Mouse (Mus musculus) spleen, postnatal 10 days (tissue): Measurements from ENCODE around the gene Tuba1c.
"Not testable (repeated sequence)": the region's sequence is repeated elsewhere in the genome, so short reads cannot be mapped to it uniquely, and the experiment has no call there.

Experiments
- DNase-seq, 2 experiments: peaks; one replicate each; pipeline ENCODE4 v3.0.0; 2021 to 2022; ENCODE audit warnings: low spot score in 2 of 2

Tuba1c gene

DNA sequence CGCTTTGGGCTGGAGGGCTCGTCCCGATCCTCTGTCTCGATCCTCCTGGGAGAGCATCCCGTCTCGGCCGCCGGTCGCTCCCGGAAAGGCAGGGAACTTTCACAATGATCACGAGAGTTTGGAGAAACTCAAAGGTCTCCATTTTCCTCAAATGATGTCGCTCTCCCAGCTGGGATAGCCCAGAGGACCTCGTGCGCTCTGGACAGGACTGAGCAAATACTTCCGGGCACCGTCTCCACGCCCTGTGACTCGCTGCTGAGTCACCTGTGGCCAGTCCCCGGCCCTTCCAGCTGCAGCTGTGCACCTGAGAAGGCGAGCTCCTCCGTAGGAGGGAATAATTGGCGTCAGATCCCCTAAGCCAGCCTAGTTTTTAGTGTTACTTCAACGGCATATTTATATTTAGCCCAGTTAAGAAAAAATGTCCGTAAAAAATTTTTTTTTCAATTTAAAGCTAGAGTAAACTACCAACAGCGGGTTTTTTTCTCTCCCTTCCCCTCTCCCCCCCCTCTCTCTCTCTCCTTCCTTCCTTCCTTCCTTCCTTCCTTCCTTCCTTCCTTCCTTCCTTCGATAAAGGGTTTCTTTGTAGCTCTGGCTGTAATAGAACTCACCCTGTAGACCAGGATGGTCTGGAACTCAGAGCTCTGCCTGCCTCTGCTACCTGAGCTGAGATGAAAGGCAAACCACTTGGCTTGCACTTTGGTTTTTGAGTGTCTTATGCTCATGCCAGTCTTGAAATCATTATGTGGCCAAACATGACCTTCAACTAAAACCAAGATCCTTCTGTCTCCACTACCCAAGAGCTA lies 1.1 kb downstream of the Tuba1c start:
- DNase-seq = peak; percentile 64 to 75

DNA sequence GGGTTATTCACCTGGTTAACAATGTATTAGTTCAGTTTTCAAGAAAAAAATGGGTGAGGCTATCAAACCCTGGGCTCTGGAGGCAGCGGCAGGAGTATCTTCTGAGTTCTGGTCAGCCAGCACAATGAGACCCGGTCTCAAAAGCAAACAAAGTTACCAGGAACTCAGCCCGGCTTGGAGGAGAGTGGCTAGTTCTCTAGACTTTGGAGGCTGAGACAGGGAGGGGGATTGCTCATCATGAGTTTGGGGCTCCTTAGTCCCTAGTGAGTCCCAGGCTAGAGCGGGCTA lies 1.6 kb downstream of the Tuba1c start:
- DNase-seq = no peak

DNA sequence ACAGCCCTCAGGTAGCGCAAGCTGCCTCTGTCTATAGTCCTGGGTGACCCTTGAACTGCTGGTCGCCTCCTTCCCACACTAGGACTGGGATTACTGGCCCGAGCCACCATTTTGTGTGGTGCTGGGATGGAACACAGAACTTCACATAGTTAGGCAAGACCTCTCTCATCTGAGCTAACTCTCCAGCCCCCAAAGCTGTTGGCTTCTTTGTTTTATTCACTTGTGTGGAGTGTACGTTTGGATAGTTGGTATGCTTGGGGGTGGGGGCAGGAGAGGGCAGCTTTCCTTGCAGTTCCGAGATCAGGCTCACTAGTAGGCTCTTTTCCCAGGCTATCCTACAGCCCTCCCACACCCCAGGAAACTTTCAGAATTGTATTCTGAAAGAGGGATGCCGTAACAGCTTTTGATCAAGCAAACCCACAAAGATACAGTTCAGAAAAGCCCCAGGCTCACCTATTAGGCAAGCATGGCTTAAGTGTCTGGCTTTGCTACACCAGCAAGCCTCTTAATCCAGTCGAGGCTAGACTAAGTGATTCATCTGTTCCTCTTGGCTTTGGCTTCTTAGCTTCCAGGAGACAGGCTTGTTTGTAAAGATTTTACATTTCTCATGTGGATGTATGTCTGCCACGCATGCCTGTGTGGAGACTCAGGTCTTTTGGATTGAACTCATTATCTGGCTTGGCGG lies 2.5 kb downstream of the Tuba1c start:
- no peak for DNase-seq

DNA sequence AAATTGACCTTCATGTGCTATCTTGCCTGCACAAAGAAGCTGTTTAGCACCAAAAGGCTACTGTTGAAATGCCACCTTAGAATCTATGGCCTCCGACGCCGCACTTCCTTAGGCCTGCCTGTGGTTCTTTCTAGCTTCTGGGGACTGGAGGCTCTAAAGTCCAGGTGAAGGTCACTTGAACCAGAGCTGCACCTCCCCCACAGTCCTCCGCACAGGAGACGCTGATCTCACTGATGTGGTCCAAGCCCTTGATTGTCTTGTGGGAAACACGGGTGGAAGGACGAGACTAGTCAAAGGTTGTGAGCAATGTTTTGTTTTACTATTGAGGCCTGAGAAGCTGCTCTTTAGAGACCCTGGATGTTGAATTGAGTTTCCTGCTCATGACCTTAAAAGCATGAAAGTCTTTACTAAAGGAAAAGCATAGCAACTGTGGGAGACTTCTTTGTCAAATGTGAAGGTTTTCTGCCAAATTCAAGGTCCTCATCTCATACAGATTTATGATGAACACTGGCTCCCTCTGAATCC lies 3.1 kb downstream of the Tuba1c start:
- DNase-seq = no peak

DNA sequence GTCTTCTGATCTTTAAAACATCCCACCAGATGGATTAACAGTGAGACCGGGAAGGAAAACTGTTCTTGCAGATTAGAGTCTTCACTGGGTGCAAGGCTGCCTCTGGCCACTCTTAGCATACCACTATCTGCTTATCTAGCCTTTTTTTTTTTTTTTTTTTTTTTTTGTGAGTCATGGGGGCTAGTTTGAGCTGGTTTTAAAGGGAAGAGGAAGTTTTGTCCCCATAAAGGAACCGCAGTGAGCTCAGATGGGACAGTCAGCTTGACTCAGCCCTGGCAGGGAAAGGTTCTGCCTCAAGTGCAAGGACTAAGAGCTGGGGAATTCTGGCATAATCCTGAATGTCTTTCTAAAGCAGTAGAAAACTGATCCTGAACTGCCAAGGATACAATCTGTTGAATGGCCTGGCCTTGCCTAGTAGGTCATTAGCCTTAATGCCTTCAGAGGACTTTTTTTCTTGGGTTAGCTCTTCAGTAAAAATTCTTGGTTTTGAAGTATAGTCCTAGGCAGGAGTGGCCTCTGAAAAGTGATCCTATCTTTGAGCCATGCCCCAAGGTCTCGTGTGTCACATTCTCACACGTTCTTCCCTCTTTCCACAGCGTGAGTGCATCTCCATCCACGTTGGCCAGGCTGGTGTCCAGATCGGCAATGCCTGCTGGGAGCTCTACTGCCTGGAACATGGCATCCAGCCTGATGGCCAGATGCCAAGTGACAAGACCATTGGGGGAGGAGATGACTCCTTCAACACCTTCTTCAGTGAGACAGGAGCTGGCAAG lies 4.0 kb downstream of the Tuba1c start:
- no peak for DNase-seq

DNA sequence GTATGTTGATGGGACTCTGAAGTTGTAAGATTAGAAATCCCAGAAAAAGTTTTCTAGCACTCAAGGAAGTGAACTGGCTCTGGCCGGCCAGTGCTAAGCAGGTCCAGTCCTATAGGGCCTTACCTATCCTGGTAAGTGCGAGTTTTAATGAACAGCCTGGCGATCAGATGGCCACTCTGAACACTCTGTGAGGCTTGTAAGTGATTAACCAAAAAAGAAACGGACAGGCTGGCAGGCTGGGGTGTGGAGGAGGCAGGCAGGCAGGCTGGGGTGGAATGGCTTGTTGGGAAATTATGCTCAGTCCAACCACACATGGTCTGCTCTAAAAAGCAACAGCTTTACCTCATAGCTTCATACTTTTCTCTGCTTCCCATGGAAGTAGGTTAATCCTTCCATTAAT lies 5.7 kb downstream of the Tuba1c start:
- no peak for DNase-seq

DNA sequence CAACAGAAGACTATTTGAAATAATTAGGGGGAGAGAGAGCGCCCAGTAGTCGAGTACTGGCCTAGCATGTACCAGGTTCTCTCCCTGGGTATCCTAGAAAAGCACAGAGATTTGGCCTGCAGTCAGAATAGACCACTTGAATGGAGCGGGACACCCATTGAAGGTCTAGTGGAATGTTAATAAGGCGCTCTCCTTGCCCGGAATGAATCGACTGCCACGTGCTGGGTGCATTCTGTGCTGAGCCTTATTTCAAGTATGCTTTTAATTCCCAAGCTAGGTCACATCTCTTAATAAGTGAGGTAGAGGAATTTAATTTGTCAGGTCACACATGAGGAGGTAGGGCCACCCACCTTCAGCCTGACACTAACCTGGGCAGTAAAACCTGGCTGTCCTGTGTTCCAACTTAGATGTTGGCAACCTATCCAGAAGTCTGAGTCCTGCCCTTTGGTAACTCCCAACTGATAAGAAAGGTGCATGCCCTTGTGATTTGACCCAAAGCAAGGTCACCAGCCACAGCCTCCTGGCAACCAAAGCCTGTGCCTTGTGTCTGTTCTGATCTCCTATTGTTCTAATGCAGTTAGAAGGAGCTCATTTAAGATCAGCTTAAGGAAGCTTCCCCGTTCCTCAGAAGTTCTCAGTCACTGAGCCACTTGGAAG lies 6.7 kb downstream of the Tuba1c start:
- DNase-seq = no peak

DNA sequence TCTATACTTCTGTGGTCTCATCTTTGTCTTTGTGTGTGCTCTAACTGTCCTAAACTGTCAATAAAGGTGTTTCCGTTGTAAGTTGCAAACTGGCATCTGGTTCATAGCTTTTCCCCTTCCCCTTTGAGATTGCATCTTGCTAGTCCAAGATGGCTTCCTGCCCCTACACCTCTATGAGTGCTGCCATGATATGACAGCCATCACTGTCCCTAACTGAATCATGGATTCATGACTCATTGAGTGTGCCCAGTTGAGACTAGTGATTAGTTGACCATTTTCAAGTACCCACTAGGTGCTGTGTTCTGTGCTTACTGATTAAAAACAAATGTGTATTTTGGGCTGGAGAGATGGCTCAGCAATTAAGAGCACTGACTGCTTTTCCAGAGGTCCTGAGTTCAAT lies 8.3 kb downstream of the Tuba1c start:
- DNase-seq = peak in 1 of 2 experiments; percentile 8

DNA sequence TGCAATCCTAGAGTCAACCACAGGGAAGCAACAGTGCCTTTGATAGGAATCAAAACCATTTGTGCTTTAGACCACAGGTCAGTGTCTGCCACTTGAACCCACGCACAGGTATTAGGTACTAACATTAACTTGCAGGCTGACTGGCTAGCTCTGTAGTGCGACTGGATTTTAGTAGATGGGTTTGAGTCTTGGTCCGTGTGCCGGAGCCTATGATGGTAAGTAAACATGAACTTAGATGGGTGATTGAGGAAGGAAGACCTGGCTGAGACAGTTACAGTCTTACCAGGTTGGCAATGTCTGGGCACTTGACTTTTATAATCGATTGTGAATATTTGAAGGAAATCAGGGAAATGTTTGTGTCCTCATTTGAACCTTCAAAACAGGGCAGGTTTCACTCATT lies 9.1 kb downstream of the Tuba1c start:
- DNase-seq = peak in 1 of 2 experiments; percentile 7

DNA sequence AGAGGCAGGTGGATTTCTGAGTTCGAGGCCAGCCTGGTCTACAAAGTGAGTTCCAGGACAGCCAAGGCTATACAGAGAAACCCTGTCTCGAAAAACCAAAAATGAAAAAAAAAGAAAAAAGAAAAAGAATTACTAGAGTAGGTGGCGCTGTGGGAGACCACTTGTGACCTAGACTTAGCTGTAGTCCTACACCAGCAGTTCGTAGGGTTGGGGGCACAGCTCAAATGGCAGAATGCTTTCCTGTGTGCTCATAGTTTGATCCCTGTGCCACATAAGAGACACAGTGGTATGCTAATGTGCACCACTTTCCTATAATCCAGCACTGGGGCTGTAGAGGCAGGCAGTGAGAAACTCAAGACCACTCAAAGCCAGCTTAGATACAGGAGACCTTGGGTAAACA lies 9.6 kb downstream of the Tuba1c start:
- DNase-seq = peak in 1 of 2 experiments; percentile 11

DNA sequence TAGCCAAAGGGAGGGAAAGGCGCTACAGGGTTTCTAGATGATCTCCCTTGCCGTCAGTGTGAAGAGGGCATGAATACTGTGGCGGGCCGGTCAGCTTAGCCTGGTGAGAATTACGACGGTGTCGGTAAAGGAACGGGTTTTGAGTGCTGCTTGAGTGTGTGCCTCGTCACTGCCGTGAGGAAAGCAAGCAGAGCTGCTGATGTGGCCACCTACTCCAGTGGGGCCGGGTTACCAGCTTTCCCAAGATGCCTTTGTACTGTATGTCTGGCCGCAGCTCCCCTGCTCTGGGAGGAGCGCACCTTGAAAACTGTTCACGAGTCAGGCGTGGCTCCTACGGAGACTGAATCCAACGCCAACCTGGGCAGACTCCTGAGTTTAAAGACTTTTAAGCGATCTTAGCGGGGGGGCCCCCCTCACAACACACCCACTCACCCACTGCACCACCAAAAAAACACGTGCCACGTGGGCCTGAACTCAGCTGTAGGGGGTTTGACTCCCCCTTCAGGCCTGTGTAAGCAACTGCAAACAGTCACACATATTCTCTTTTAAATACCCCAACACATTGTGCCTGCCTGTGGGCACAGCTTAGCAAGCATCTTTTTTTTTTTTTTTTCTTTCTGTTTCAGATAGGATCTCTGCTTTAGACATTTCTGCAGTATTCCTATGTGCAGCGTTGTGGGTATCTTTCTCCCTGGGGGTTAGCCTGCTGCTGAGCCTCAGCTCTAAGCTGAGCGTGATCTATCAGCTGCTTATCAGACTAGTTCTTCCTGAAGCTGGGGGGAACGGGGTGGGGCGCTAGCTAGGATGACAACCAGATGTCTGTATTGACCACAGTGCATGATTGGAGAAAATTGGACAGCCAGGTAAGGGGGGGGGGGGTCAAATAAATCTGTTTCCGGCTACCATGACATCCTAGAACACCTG lies 10.6 kb downstream of the Tuba1c start:
- peak in 1 of 2 experiments; percentile 14 for DNase-seq

DNA sequence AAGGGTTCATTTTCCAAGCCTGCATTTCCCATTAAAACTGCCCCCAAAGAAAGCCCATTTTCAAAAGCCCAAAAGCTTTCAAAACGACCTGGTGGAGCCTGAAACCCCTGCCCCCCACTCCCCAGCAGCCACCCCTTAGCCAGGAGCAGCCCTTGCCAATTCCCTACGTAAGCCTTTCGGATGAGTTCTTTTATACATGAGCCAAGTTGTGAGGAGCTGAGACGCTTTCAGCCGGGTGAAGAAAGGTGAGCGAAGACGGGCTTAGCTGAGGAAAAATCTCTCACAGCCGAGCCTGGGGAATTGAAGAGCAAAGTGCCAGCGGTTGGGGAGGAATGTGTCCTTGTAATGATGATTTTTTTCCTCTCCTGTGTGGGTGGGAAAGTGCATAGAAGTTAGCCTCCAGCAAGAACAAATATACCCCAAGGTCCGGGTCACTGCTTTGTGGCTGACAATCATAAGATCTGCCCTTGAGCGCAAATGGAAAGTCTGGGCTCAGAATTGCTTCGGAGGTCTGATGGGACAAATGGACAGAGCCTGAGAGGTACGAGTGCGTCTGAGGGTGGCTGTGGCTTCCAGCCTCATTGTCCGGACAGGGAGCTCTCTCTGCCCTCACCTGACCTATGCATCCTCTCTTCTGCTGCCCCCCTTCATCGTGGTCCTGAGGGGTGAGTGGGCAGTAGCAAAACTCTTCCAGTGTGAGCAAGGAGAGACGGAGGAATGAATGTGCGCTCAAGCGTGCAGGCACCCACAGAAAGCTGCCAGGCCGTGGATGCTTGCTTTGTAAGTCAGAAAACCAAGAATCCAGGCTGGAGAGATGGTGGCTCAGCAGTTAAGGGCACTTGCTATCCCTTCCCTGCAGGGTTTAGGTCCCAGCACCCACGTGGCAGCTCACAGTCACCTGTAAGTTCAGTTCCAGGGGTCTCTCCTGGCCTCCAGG lies 11.5 kb downstream of the Tuba1c start:
- peak in 1 of 2 experiments; percentile 13 for DNase-seq

DNA sequence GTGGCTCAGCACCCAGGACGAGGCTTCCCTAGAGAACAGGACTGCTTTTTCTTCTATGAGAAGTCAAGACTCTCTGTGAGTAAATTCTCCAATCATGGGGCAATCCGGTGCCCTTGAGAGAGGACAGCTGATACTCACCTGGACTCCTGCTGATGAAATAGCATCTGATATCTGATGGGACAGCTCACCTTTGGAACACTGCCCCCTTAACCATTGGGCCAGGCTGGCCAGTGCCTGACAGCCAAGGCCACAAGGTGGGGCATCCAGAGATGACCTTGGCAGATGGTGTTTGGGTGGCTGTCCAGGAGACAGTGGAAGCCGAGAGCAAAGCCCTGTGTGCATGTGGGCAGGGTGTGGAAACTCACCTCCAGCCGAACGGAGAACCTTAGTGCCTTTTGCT lies 12.6 kb downstream of the Tuba1c start:
- no peak for DNase-seq

DNA sequence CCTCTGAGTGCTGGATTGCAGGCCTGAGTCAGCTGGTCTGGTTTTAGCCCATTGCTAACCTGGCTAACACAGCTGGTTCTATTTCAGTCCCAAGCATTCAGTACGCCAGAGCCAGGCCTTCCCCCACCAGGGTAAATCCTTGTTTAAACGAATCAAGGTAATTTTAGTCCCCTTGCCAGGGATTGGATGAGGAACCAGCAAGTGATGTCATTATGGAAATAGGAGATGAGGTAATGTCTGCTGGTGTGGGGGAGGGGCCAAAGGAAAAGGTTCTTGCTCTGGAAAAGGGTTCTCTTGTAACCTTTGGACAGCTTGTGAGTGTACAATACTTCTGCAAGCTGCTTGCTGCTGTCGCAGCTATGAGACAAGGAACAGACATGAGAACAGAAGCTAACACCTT lies 15.2 kb downstream of the Tuba1c start:
- DNase-seq = no peak

DNA sequence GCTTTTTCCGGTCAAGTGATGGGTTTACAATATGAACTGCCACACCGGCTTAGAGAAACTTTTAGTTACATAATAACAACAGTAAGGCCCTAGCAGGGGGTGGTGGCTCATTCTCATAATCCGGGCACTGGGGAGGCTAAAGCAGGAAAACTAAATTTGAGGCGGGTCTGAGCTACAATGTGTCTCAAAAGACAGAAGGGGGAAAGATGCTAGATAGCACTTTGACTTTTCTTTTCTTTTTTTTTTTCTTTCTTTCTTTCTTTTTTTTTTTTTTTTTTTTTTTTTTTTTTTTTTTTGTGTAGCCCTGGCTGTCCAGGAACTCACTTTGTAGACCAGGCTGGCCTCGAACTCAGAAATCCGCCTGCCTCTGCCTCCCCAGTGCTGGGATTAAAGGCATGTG lies 16.0 kb downstream of the Tuba1c start:
- DNase-seq = not testable (repeated sequence)

DNA sequence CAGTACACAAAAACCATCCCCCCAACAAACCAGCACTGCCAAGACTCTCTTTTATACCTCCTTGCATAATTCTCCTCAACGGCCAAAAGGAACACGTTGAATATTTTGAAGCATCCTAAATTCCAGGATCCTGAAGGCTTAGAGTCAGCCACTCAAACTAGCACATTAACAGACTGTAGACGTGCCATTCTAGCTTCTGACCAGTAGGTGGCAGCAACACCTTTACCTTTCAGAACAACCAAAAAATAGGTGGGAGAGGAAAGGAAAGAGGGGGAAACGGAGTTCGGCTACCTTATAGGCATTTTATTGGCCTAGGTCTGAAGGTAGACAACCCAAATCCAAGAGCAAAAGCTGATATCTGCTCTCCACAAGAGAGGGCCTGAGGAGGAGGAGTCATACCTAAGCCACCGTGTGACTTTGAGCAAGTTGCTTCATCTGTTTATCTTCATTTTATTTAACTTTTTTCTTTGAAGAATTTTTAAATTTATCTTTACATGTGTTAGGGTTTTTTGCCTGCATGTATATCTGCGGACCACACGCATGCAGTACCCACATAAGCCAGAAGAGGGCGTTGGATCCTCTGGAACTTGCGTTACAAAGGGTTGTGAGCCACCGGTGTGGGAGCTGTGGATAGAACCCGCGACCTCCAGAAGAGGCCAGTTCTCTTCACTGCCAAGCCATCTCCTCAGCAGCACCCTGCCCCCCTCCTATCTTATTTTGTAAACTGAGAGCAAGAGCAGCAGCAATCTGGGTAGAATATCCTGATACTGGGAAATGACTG lies 20.0 kb downstream of the Tuba1c start:
- peak in 1 of 2 experiments; percentile 64 for DNase-seq

DNA sequence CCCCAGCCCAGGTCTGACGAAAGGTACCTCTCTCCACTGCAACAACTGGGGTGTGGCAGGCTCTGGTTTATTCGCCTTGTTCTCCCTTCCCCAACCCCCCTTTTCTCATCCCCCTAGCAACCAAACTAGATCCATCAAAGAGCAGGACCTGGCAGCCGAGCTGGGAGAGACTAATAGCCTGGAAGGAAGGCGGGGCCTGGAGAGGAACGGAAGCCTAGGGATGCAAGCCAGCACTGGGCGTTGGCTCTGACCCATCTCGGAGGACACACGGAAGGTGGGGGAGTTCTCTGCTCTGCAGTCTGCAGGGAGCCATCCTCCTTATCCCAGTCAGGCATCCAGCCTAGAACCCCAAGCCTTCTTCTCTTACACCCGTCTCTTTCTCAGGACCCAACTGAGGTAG lies 23.7 kb downstream of the Tuba1c start:
- no peak for DNase-seq

DNA sequence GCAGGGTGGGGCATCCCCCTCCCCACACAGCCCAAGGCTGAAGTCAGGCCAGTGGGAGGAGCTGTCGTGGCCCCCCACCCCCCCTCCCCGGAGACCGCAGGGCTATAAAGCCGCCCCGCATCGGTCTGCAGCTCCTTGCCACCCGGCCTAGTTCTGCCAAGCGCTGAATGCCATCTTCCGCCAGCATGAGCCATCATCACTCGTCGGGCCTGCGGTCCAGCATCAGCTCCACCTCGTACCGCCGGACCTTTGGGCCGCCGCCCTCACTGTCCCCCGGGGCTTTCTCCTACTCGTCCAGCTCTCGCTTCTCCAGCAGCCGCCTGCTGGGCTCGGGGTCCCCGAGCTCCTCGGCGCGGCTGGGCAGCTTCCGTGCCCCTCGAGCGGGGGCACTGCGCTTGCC lies 25.3 kb downstream of the Tuba1c start, which contains the start of gene Prph:
TSS of gene Prph (plus strand) at position 135 of the 400 bp plus-strand sequence.
- no peak for DNase-seq

DNA sequence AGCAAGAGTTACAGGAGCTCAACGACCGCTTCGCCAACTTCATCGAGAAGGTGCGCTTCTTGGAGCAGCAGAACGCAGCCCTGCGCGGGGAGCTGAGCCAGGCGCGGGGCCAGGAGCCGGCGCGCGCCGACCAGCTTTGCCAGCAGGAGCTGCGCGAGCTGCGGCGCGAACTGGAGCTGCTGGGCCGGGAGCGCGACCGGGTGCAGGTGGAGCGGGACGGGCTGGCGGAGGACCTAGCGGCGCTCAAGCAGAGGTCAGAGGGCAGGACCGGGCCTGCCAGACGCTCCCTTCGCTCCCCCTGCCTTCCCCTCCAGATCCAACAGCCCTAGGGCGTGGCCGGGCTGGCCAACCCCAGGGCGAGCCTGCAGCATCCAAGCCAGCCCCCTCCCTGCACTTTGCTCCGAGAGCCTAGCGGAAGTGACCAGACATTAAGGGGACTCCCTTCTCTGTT lies 25.8 kb downstream of the Tuba1c start:
- DNase-seq = no peak
